Mouse (Mus musculus) central nervous system, embryonic 18 days (tissue): Measurements from ENCODE around the gene Gm14308. TPM values are rescaled to one million over a fixed set of nuclear protein-coding genes. Genes with fewer than 3 reads are reported as not detected.

Source experiments
- polyA plus RNA-seq: library from polyadenylated mRNA; depleted of rRNA; stranded (reverse); fragments of >200 nt; gene quantifications from 2 replicates; pipeline ENCODE4 v1.2.3, GENCODE M21; 2012; rRNA removed

Gm14308 gene
- polyA plus RNA-seq: 10.5 and 13.1 TPM in 2 replicates

DNA sequence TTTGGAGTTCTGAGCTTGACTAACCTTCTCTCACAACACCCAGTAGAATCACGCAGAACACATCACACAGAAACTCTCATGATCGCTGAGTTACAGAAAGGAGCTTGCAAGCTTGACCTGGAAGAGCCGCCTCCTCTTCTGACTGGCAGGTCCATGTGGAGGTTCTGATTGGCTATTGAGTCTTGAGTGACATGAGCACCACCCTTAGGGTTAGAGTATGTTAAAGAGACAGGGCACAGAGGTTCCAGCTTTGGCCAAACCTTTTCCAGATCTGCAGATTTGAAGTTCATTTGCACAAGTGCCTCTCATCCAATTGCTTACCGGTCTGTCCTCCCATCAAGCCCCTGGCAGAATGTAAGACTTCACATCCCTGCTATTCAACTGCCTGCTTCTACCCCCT, at the start of gene Gm14308:
Gene Gm14308, minus strand, starts transcription at position 101 of the 400 bp plus-strand sequence.

DNA sequence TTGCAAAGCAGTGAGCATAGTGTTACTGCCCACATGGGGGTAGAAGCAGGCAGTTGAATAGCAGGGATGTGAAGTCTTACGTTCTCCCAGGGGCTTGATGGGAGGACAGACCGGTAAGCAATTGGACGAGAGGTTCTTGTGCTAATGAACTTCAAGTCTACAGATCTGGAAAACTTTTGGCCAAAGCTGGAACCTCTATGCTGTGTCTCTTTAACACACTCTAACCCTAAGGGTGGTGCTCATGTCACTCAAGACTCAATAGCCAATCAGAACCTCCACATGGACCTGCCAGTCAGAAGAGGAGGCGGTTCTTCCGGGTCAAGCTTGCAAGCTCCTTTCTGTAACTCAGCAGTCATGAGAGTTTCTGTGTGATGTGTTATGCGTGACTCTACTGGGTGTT, 34.1 kb upstream of the Gm14308 start, which contains the start of gene Zfp973:
Gene Zfp973, plus strand, starts transcription at position 301 of the 400 bp plus-strand sequence.

Other genes starting within 250 kb of the Gm14308 start
- gene Gm14435, start 212.8 kb downstream of the Gm14308 start, polyA plus RNA-seq: 3.3 and 3.4 TPM in 2 replicates
- 17.9 and 22.1 TPM in 2 replicates for gene Gm14434, start 149.6 kb downstream of the Gm14308 start, polyA plus RNA-seq
- not detected in 2 replicates for gene Zfp967, start 115.3 kb downstream of the Gm14308 start, polyA plus RNA-seq
- gene Zfp973, start 34.2 kb upstream of the Gm14308 start, polyA plus RNA-seq: 9.9 and 10.0 TPM in 2 replicates
- 32.5 and 35.5 TPM in 2 replicates for gene Gm14305, start 72.0 kb upstream of the Gm14308 start, polyA plus RNA-seq
- gene Gm14295, start 162.3 kb upstream of the Gm14308 start, polyA plus RNA-seq: 10.4 and 11.5 TPM in 2 replicates
- gene Gm14408, start 194.8 kb upstream of the Gm14308 start, polyA plus RNA-seq: not detected in 2 replicates